Mouse (Mus musculus): ENCODE data around the gene Gpbp1l1. TPM values are rescaled to one million over a fixed set of nuclear protein-coding genes. Genes with fewer than 3 reads are reported as not detected.

Gpbp1l1 gene
- polyA plus RNA-seq, 1 experiment from 2014 or later, result 38.3 TPM

Other genes with a start within 250 kb of the Gpbp1l1 start
- 29.2 and 34.5 TPM in 2 replicates for gene Mast2, start 93.5 kb upstream of the Gpbp1l1 start, polyA plus RNA-seq (2014; fragmentation: Nextera tagmentation; extraction: Ambion mirVana)
- gene Ipp, start 50.1 kb upstream of the Gpbp1l1 start, polyA plus RNA-seq (2014; fragmentation: Nextera tagmentation; extraction: Ambion mirVana), result 4.5 and 5.7 TPM in 2 replicates
- 24.5 and 28.5 TPM in 2 replicates for gene Tmem69, start 1.7 kb upstream of the Gpbp1l1 start, polyA plus RNA-seq (2014; fragmentation: Nextera tagmentation; extraction: Ambion mirVana)
- 3.2 and 5.1 TPM in 2 replicates for gene Ccdc17, start 39.0 kb downstream of the Gpbp1l1 start, polyA plus RNA-seq (2014; fragmentation: Nextera tagmentation; extraction: Ambion mirVana)
- 78.0 and 79.1 TPM in 2 replicates for gene Nasp, start 70.3 kb downstream of the Gpbp1l1 start, polyA plus RNA-seq (2014; fragmentation: Nextera tagmentation; extraction: Ambion mirVana)
- gene Akr1a1, start 94.0 kb downstream of the Gpbp1l1 start, polyA plus RNA-seq (2014; fragmentation: Nextera tagmentation; extraction: Ambion mirVana), result 620 and 648 TPM in 2 replicates
- 942 and 971 TPM in 2 replicates for gene Prdx1, start 127.9 kb downstream of the Gpbp1l1 start, polyA plus RNA-seq (2014; fragmentation: Nextera tagmentation; extraction: Ambion mirVana)
- 30.5 and 31.9 TPM in 2 replicates for gene Mmachc, start 150.7 kb downstream of the Gpbp1l1 start, polyA plus RNA-seq (2014; fragmentation: Nextera tagmentation; extraction: Ambion mirVana)
- gene Ccdc163, start 150.9 kb downstream of the Gpbp1l1 start, polyA plus RNA-seq (2014; fragmentation: Nextera tagmentation; extraction: Ambion mirVana), result 16.3 and 20.5 TPM in 2 replicates
- 2.4 and 2.7 TPM in 2 replicates for gene Tesk2, start 163.3 kb downstream of the Gpbp1l1 start, polyA plus RNA-seq (2014; fragmentation: Nextera tagmentation; extraction: Ambion mirVana)
- gene Toe1, start 250.0 kb downstream of the Gpbp1l1 start, polyA plus RNA-seq (2014; fragmentation: Nextera tagmentation; extraction: Ambion mirVana), result 18.3 and 18.7 TPM in 2 replicates

All from heart, embryonic 14.5 days (tissue).